Comparison of ENCODE assay signal across 18 mouse cellular contexts in the genomic region with DNA sequence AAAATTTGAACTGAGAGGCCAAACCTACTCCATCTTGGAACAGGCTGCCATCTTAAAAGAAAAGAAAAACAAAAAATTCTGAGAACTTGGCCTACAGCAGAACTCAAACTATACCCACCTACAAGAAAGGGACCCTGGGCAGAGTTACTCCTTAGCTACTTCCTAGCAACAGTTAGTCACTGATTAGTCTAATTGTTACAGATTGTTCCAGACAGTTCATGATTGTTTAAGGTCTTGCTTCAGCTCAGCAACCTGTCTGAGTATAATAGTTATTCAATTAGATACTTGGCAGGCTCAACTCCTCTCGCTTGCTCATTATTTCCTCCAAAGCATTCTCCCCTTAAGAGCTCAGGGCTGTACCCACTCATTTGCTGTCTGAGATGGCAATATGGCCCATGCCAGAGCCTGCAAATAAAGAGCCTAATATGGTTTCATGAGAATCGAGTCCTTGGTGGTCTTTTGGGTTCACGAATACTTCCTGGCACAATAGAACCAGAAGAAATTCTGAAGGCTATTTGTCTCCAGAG.
A peak's percentile ranks its signal among the peaks of the same experiment; 100 is the strongest.
DNase-seq lines count a peak whose midpoint lies in the region; ATAC-seq and TF ChIP-seq lines count a peak whose summit lies in the region.
"Had no signal": no experiment of that assay in that cellular context is flagged by ENCODE, and none has a peak within 500 bp of the region (broad histone marks: within the 10 kb centered on the region; RNA-seq: fewer than 3 reads in every experiment).

No protein-coding gene starts in this region.

- no peak for TF ChIP-seq POLR2A in brain, embryonic 14.5 days (IDR thresholded peaks at IDR 0.05; ENCODE audit: borderline replicate concordance, extremely low read depth, insufficient read depth, insufficient read length, poor library complexity, severe bottlenecking)

- H3K27ac ChIP-seq in midbrain, embryonic 13.5 days = no peak overlapping the region
- H3K27ac ChIP-seq in midbrain, embryonic 15.5 days = no peak overlapping the region
- H3K27ac ChIP-seq in forebrain, embryonic 13.5 days = no peak overlapping the region
- no peak overlapping the region for H3K27ac ChIP-seq in forebrain, postnatal 0 days (ENCODE audit: low read depth, low read length)
- no peak overlapping the region for H3K27ac ChIP-seq in heart, embryonic 11.5 days (ENCODE audit: low read depth, low read length)
- H3K27ac ChIP-seq: embryonic facial prominence, embryonic 10.5 days; hindbrain, embryonic 13.5 days had no signal

- no peaks in the 10 kb centered on the region for H3K27me3 ChIP-seq in midbrain, embryonic 13.5 days
- no peaks in the 10 kb centered on the region for H3K27me3 ChIP-seq in midbrain, embryonic 15.5 days (replicated peaks)
- no peaks in the 10 kb centered on the region for H3K27me3 ChIP-seq in forebrain, embryonic 13.5 days
- H3K27me3 ChIP-seq in forebrain, postnatal 0 days (ENCODE audit: insufficient read depth, low read length) = no peaks in the 10 kb centered on the region
- H3K27me3 ChIP-seq in heart, embryonic 11.5 days (ENCODE audit: control insufficient read depth, insufficient read depth, low read length) = no peaks in the 10 kb centered on the region
- H3K27me3 ChIP-seq: hindbrain, embryonic 13.5 days had no signal

- no peak overlapping the region for H3K4me3 ChIP-seq in midbrain, embryonic 13.5 days (replicated peaks)
- H3K4me3 ChIP-seq in midbrain, embryonic 15.5 days = no peak overlapping the region
- no peak overlapping the region for H3K4me3 ChIP-seq in forebrain, embryonic 13.5 days
- H3K4me3 ChIP-seq in forebrain, postnatal 0 days (ENCODE audit: low read depth, low read length) = no peak overlapping the region
- H3K4me3 ChIP-seq in heart, embryonic 11.5 days (ENCODE audit: low read depth, low read length) = no peak overlapping the region
- H3K4me3 ChIP-seq: embryonic facial prominence, embryonic 10.5 days; hindbrain, embryonic 13.5 days had no signal

- 0 out of 2 replicates have a peak, but pooled peaks have one; percentile 43 for ATAC-seq in midbrain, embryonic 13.5 days
- no peak for ATAC-seq in midbrain, embryonic 15.5 days (replicated peaks)
- ATAC-seq in forebrain, embryonic 13.5 days = peak; percentile 87
- ATAC-seq in forebrain, postnatal 0 days = peak; percentile 59
- ATAC-seq in heart, embryonic 11.5 days (replicated peaks; ENCODE audit: insufficient number of reproducible peaks, low FRiP score, low TSS enrichment) = no peak
- ATAC-seq: intestine, embryonic 16.5 days had no signal

- no peak overlapping the region for H3K9ac ChIP-seq in midbrain, embryonic 13.5 days (replicated peaks)
- H3K9ac ChIP-seq in midbrain, embryonic 15.5 days = no peak overlapping the region
- no peak overlapping the region for H3K9ac ChIP-seq in forebrain, embryonic 13.5 days
- H3K9ac ChIP-seq in forebrain, postnatal 0 days = no peak overlapping the region
- no peak overlapping the region for H3K9ac ChIP-seq in heart, embryonic 11.5 days (ENCODE audit: low read depth, low read length)
- H3K9ac ChIP-seq: hindbrain, embryonic 13.5 days had no signal

- TF ChIP-seq CTCF in brain, embryonic 14.5 days (IDR thresholded peaks at IDR 0.05; ENCODE audit: borderline replicate concordance, extremely low read depth, insufficient read depth, insufficient read length) = no peak
- TF ChIP-seq CTCF in forebrain, postnatal 0 days (IDR thresholded peaks at IDR 0.05; ENCODE audit: low read depth) = no peak

- no peaks in the 10 kb centered on the region for H3K36me3 ChIP-seq in midbrain, embryonic 13.5 days
- H3K36me3 ChIP-seq in midbrain, embryonic 15.5 days (replicated peaks) = no peaks in the 10 kb centered on the region
- H3K36me3 ChIP-seq in forebrain, embryonic 13.5 days (ENCODE audit: poor library complexity, severe bottlenecking) = no peaks in the 10 kb centered on the region
- no peaks in the 10 kb centered on the region for H3K36me3 ChIP-seq in forebrain, postnatal 0 days (ENCODE audit: insufficient read depth)
- no peaks in the 10 kb centered on the region for H3K36me3 ChIP-seq in heart, embryonic 11.5 days (ENCODE audit: control insufficient read depth, insufficient read depth, low read length)
- H3K36me3 ChIP-seq: embryonic facial prominence, embryonic 10.5 days; hindbrain, embryonic 13.5 days had no signal

- no peak overlapping the region for H3K4me2 ChIP-seq in midbrain, embryonic 13.5 days (replicated peaks)
- H3K4me2 ChIP-seq in midbrain, embryonic 15.5 days = no peak overlapping the region
- H3K4me2 ChIP-seq in forebrain, embryonic 13.5 days = no peak overlapping the region
- H3K4me2 ChIP-seq in forebrain, postnatal 0 days (ENCODE audit: low read depth) = no peak overlapping the region
- no peak overlapping the region for H3K4me2 ChIP-seq in heart, embryonic 11.5 days
- H3K4me2 ChIP-seq: hindbrain, embryonic 13.5 days had no signal

- no peaks in the 10 kb centered on the region for H3K9me3 ChIP-seq in midbrain, embryonic 13.5 days
- no peaks in the 10 kb centered on the region for H3K9me3 ChIP-seq in midbrain, embryonic 15.5 days
- H3K9me3 ChIP-seq in forebrain, embryonic 13.5 days (replicated peaks) = no peaks in the 10 kb centered on the region
- no peaks in the 10 kb centered on the region for H3K9me3 ChIP-seq in forebrain, postnatal 0 days (ENCODE audit: low read length)
- H3K9me3 ChIP-seq in heart, embryonic 11.5 days (replicated peaks; ENCODE audit: control insufficient read depth, low read length) = no peaks in the 10 kb centered on the region
- H3K9me3 ChIP-seq: embryonic facial prominence, embryonic 10.5 days; hindbrain, embryonic 13.5 days had no signal

- peak; percentile 81 for DNase-seq in brain, embryonic 14.5 days (ENCODE audit: low read depth)
- no peak for DNase-seq in forebrain, postnatal 0 days
- DNase-seq in thymus, postnatal 25 days = no peak
- DNase-seq: adrenal gland, adult 8-10 months; cerebellum, adult 11-12 months; cerebellum, adult 9-10 months; cerebellum, postnatal 36 days; gastrocnemius, postnatal 14 days; heart, postnatal 10 days; heart, postnatal 4 days; kidney, adult 2 months had no signal

- 86% methylated on average over 3 of the region's 3 CpGs for WGBS in midbrain, embryonic 13.5 days
- WGBS in midbrain, embryonic 15.5 days = 86% methylated on average over 3 of the region's 3 CpGs
- WGBS in forebrain, embryonic 13.5 days = 53% methylated on average over 3 of the region's 3 CpGs
- WGBS in forebrain, postnatal 0 days = 31% methylated on average over 3 of the region's 3 CpGs
- 82% methylated on average over 3 of the region's 3 CpGs for WGBS in heart, embryonic 11.5 days (ENCODE audit: insufficient replicate concordance)

- H3K4me1 ChIP-seq in midbrain, embryonic 13.5 days (replicated peaks) = peaks cover 22% of the 10 kb centered on the region
- H3K4me1 ChIP-seq in midbrain, embryonic 15.5 days = no peaks in the 10 kb centered on the region; the same call in 1 of the 2 replicates
- H3K4me1 ChIP-seq in forebrain, embryonic 13.5 days = peaks cover 5% of the 10 kb centered on the region; the same call in 1 of the 2 replicates
- no peaks in the 10 kb centered on the region for H3K4me1 ChIP-seq in forebrain, postnatal 0 days (ENCODE audit: insufficient read depth)
- no peaks in the 10 kb centered on the region for H3K4me1 ChIP-seq in heart, embryonic 11.5 days (ENCODE audit: control insufficient read depth, insufficient read depth, low read length)

Comparison
In these comparisons a context has a peak if more than half of its experiments do, and no peak if none do; other contexts are left out.
1. ATAC-seq: peak in midbrain, embryonic 13.5 days (single experiment), forebrain, embryonic 13.5 days (single experiment) and forebrain, postnatal 0 days (single experiment); none in midbrain, embryonic 15.5 days (single experiment) and heart, embryonic 11.5 days (single experiment).